Mouse (Mus musculus): Measurements from ENCODE around the gene Fam219a.

The Fam219a gene

DNA sequence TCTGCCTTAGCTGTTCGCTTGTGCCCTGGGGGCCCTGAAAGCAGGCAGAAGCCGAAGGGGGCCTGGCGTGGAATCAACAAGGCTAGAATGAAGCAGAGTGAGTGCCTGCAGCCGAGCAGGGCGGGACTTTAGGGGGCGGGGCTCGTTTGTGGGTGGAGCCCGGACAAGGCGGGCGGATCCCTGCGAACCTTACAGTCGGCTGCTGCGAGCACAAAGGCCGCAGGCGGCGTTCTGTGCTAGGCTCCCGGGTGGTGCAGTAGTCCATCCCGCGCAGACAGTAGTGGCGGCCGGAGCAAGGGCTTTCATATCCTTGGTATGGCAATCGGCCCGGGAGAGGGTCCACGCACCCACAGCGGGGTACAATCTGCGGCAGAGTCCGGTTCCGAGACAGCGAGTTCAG lies 62.4 kb downstream of the Fam219a start:
- DNase-seq (ENCODE audit: low spot score in 2 of 2): peak; percentile 91

DNA sequence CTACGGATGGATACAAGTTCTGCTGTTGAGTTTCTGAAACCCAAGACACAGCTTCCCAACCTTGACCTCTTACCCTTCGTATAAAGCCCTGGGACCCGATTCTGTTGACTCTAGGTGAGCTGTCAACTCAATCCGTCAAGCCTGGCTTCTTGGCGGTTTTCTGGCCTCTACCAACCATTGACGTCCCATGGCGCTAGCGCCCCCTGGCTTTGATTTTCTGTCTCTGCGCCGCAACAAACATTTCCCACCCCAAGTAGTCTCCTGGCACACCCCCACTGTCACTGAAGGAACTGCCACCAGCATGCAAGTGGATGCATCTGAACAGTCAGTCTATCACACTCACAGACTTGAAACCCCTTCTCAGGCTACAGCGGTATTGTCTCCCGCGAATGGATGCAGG lies 63.2 kb downstream of the Fam219a start:
- DNase-seq (ENCODE audit: low spot score in 2 of 2): peak in 1 of 2 experiments; percentile 74

DNA sequence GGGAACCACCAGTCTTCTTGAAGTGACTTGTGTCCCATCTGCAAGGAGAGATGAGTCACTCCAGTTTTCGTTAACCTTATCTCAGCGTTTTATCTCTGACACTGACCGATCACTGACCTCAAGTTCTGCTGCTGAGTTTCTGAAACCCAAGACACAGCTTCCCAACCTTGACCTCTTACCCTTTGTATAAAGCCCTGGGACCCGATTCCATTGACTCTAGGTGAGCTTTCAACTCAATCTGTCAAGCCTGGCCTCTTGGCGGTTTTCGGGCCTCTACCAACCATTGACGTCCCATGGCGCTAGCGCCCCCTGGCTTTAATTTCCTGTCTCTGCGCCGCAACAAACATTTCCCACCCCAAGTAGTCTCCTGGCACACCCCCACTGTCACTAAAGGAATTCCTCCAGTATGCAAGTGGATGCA lies 64.2 kb downstream of the Fam219a start:
- no peak for DNase-seq (ENCODE audit: low spot score in 2 of 2)

DNA sequence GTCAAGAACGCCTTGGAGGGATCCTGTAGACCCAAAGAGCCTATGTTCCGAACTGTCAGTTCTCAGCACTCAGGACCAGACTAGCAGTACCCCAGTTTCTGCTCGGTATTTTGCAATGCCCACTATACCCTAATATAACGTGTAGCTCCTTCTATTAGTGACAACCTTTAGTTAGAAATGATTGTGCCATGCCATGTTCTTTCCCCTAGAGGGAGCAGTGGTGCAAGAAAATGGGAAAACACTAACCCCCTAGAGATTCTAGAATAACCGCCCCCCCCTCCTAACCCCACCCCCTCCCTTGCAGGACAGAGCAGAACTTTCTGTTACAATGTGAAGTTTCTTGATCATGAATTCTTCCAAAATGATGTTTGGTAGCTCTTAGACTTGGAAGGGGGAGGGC lies 65.0 kb downstream of the Fam219a start:
- DNase-seq (ENCODE audit: low spot score in 2 of 2): no peak

DNA sequence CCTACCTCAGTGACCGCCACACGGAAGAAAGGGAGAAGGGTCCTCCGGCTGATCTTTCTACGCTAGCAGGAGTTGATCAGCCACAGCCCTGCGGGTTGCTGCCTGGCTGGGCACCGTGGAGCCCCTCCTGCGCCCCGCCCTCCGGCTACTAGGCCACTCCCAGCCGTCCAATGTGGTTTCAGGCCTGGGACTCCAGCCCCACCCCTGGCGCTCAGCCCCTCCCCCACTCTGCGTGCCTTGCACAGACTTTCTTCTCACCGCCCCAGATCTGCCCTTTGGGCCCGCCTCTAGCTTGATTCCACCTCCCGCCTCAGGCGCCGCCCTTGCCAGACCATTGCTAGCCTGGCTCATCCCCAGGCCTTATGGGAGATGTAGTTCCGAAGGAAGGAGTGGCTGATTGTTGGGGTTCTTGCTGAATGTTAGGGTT lies 66.3 kb downstream of the Fam219a start, which contains the start of gene AI464131:
Gene AI464131 (minus strand): TSS at position 91 of the 427 bp plus-strand sequence.
- peak; percentile 96 to 97 for DNase-seq (ENCODE audit: low spot score in 2 of 2)

DNA sequence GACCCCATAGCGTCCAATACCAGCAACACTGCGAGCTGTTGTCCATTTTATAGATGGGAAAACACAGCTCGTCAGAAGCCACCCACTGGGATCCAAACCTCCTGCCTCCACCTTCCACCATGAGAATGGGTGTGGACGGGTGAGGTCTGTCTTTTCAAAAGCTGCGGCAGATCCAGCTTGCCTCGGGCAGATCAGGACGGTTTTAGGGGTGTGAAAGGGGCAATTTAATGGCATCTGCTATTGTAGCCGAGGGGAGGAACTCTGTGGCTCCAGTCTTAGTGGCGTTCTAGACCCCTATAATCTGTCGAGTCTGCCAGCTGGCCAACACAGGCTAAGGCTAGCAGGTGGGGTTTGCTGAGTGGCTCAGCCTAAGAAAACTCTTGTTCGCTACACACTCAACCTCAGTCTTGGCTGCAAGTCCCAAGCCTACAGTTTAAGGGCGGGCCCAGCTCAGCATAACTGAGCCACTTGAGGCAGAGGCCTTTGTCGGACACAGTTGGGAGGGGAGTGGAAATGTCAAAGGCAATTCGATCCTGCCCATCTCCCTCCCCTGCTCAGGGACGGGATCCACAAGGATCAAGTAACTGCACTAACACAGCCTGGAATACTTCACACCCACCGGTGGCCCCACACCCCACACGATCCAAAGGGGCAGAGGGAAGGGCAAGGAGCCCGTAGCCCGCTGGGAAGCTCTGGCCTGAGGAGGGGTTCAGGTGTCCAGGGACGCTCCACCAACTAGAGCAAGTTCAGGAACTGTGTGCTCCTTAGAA lies 67.0 kb downstream of the Fam219a start:
- no peak for DNase-seq (ENCODE audit: low spot score in 2 of 2)

DNA sequence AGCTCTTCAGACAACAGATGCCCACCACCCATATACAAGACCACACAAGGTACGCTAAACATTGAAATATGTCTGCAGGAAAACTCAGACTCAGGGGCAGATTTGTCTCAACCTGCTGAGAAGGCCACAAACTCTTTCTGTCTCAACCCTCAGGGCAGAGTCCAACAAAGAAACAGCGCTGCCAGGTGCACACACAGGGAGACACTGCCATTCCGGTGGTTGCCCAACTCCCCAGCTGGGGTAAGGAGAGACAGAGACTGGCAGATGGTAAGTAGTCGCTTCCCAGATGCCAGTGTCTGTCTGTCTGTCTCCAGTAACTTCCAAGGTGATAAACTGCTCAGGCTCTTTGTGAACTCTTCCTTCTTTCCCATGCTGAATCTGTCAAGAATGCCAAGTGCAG lies 68.6 kb downstream of the Fam219a start:
- no peak for DNase-seq (ENCODE audit: low spot score in 2 of 2)

DNA sequence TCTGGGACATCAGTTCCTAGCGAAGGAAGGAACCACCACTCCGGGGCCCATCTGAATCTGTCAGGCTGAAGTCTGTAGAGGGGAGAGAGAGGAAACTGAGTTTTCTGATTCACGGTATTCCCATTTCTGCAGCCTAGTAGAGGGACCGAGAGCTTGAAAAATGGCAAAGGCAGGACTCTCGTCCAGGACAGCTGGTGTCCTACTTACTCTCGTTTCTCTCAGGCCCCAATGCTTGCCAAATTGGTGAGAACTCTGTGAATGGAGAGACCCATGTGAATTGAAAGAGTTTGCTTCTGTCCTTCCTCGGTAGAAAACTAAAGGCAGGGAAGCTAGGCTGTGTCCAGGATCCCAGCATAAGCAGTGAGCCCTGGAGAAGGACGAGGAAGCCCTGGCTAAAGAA lies 69.7 kb downstream of the Fam219a start:
- DNase-seq (ENCODE audit: low spot score in 2 of 2): no peak

DNA sequence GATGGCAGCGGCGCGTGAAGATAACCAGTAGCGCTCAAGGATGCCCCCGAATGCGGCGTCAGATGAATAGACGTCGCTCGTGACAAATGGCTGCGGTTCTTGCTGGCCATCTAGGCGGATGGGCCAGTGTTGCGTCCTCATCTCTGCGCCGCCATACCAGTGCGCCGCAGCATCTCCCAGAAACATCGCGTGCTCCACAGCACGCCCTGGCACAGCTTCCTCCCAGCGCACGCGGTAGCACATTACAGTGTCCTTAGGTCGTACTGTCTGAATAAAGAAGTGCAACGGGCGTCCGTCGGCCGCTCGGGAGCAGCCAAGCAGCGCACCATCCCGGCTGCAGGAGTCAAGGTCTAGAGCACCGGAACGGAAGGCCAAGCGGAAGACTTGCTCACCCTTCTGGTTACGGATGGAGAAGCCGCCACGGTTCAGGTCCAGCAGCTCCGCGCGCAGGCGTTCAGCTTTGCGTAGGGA lies 70.4 kb downstream of the Fam219a start:
- DNase-seq (ENCODE audit: low spot score in 2 of 2): no peak

DNA sequence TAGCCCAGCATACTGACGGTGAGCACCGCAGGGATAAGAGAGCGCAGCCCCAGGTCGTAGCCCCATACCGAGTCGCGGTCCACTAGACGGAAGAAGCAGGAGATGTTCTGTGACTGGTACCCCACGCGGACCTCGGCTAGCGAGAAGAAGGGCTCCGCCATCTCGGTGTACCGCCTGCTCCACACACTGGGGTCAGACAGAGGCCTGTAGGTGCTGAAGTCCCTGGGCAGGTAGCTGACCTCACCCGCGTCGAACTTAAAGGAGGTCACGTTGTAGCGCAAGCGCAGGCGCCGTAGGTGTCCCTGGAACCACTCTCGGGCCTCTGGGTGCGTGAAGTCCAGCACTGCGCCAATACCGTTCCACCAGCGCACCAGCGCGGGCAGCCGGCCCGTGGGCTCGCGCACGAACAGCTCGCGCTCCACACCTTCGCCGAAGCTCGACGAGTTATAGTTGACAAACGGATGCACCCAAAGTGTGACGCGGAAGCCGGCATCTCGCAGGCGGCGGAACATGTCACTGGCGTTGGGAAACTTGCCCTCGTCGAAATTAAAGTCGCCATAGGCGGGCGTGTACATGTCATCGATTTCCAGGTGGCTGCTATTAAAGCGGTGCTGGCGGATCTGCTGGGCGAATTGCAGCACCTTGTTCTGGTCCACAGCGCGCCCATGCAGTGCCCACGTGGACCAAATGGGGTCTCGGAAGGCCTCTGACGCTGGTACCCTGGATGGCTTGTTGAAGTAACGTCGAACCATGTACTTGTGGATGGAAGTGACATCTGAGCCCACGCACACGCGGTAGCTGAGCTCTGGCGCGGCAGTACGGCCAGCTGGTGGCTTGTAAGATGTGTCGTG lies 71.1 kb downstream of the Fam219a start:
- DNase-seq (ENCODE audit: low spot score in 2 of 2): no peak

DNA sequence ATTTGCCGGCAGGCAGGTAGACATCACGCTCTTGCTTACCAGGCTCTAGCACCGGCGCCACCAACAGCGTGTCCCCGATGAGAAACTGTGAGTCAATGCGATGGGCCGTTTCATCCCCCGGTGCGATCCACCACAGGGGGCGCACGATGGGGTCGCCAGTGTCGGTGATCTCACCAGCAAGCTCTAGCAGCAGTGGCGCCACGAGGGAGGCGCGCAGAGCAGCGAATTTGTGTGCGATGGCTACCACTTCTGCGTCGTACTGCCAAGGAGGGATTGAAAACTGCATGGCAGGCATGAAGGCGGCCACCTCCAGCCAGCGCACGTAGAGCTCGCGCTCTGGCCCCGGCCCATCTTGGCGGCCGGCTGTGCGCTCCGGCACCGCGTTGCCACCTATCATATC lies 71.8 kb downstream of the Fam219a start:
- DNase-seq (ENCODE audit: low spot score in 2 of 2): no peak

DNA sequence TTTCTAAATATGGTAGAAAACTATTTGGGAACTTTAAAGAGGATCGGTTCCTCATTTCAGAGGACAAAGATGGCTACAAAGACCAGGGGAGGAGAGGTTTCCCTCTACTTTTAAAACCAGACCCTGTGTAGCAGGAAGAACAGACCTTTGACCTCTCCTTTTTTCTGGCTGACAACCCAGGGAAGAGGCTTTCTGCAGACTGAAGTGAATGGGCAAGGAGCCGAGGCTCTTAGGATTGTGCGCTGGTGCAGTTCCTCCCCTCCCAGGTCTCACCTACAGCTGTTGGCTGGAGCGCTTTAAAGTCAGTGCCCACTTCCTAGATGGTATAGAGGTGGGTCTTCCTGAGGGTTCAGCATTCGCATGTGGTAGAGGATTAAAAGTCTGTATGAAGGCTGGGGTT lies 72.3 kb downstream of the Fam219a start:
- no peak for DNase-seq (ENCODE audit: low spot score in 2 of 2)

DNA sequence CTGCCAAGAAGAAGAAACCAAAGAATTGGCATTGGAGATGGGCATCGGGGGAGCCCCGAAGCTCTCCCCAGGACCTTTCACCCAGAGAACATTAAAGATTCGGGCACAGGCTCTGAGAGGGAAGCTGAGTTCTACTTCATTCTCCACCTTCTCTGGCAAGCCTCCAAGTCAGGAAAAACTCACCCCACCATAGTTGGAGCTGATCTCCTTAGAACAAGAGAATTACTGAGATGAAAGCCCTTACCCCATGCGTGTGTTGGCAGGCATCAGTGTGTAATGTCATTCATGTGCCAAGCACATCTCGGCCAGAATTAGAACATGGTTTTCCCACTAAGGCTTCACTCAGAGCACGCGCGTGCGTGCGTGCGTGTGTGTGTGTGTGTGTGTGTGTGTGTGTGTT lies 73.5 kb downstream of the Fam219a start:
- DNase-seq (ENCODE audit: low spot score in 2 of 2): peak; percentile 82 to 91

DNA sequence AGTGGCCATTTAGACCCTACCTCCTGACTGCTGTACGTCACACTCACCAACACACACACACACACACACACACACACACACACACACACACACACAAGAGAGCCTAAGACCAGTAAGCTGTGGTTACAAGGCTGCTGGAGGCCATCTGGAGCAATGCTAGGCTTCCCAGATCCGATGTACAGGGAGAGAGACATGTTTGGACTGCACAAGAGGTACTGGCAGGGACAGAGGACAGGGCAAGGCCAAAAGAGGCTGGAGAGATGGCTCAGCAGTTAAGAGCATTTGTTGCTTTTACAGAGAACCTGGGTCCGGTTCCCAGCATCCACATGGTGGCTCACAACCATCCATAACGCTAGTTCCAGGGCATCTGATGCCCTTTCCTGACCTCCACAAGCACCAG lies 74.3 kb downstream of the Fam219a start:
- DNase-seq (ENCODE audit: low spot score in 2 of 2): no peak

DNA sequence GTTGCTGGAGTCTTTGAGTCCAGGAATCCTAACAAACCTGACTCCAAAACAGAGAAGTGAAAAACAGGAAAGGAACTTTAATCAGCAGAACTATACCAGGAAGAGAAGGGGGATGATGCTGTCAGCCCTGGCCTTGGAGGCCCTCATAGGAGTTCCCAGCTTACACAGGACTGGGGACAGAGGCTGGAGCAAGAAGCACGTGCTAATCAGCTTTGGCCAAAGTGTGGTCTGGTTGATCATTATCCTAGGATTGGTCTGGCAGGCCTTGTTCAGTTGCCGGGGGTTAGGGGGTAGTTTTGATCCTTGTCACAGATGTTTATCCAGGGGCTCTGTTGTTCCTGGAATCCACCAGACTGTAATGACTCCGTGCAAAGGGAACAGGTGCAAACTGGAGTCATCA lies 75.0 kb downstream of the Fam219a start:
- DNase-seq (ENCODE audit: low spot score in 2 of 2): no peak

DNA sequence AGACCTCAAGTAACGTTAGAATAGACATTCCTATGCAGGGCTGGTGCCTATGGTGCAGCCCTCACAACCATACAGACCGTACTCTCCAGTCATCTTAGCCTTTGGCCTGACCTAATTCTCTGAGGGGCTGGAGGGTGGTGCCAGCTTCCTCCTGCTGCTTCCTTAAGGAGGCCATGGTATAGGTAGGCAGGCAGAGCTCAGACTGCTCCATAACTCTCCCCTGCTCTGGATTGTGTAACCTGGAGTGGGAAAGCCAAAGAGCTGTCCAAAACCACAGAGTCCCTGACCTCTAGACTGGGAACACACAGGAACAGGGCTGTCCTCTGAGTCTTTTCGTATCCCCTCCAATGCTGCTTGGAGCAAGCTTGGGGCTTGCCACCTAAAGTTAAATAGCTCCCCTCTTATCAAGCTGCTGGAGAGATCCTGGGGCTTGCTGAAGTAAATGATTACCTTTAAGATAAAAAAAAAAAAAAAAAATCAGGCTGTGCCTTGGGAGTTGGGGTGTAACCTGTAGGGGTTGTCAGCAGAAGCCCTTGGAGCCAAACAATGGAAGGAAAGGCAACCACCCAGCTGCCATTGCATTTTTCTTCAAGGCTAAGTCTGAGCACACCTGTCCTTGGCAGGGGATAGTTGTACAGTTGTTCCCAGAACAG lies 75.7 kb downstream of the Fam219a start:
- DNase-seq (ENCODE audit: low spot score in 2 of 2): no peak

DNA sequence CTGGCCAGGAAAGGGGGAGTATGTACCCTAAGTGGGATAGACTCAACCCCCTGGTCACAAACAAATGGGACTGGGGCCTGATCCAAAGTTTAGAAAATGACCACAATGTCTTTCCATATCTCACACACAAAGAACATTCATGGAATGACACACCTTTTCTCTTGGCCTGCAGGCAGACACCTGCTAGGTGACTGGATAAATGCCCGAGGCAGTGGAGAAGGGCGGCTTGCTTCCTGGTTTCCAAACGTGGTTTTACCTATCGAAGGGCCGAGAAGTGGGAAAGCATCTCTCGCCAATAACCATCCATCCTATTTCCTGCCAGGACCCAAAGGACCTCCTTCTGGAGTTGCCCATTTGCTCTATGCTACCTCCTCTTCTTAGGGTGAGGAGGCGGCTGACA lies 76.4 kb downstream of the Fam219a start:
- no peak for DNase-seq (ENCODE audit: low spot score in 2 of 2)

DNA sequence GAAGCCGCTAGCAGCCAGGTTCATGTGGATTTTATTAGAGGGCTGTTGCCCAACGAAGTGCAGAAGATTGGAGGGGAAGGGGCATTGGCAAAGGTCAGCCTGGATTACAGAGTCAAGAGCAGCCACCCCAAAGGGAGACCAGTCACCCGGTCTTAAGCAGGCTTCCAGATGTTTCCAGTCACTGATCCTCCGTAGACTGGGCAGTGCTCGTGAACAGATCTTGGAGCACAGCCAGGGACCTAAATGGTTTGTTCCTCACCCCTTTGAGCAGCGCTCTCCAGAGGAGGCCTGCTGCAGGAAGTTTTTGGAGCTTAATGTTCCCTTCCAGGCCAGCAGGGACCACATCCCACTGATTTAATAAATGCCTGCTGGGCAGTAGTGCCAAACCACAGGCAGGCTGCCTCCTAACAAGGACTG lies 87.7 kb downstream of the Fam219a start:
- peak; percentile 65 to 66 for DNase-seq (ENCODE audit: low spot score in 2 of 2)

DNA sequence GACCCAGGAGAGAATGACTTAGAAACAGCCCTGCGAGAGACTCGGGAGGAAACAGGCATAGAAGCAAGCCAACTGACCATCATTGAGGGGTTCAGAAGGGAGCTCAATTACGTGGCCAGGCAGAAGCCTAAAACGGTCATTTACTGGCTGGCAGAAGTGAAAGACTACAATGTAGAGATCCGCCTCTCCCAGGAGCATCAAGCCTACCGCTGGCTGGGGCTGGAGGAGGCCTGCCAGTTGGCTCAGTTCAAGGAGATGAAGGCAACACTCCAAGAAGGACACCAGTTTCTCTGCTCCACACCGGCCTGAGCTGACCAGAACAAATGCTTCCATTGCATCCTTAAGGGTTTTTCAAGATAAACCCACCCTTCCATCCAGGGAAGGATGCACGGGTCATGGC lies 89.1 kb downstream of the Fam219a start:
- peak; percentile 65 to 69 for DNase-seq (ENCODE audit: low spot score in 2 of 2)

DNA sequence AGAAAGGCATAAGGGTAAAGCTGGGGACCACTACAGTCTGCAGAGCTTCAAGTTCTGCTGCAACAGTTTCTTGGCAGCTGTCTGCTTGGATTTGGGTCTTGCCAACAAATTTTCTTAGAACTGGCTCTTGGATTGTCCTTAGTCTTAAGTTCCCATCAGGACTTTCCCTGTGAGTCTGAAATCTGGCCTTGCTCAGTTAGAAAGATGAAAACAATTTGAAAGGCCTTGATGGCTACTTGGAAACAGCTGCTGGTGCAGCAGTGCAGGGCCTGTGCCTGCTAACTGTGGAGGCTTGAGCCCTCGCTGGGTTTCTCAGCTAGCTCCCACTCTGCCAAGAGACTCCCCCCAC lies 89.9 kb downstream of the Fam219a start:
- peak in 1 of 2 experiments; percentile 41 for DNase-seq (ENCODE audit: low spot score in 2 of 2)

DNA sequence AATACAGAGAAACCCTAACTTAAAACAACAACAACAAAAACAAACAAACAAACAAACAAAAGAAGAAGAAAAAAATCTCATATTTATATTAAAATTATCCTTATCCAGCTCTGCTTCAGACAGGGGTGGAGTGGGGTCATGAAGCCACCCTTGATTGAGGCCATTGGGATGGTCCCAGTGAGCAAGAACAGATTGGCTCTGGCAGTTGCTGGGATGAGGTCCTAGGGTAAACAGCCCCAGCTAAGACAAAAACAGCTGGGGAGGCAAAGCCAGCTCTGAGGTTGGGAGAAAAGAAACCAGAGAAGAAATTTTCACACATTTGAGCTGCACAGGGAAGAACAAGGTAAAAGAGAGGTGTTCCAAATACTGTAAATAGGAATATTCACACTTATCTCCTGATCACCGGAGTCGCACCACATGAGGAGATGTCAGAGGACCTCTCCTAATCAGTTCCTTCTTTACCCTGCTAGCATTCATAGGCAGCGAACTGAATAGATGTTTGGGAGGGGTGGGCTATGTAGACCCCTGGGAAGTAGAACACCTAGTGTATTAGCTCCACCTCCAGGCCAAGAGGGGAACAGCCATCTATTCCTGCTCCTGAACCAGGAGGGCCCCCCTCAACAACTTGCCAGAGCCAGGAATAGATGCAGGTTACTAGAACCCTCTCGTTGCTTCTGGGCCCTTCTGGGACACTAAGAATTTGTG lies 90.4 kb downstream of the Fam219a start:
- no peak for DNase-seq (ENCODE audit: low spot score in 2 of 2)

Data from right cerebral cortex, postnatal 10 days (tissue).